Mouse (Mus musculus) ES-E14 (cell line): ENCODE data around the gene Peak1.

ENCODE experiments used
- HCFC1 ChIP-seq: IDR thresholded peaks from 2 replicates; pipeline ENCODE4 v1.6.1; 2012; ENCODE audit warnings: low read length, inconsistent platforms, borderline replicate concordance; ENCODE audit not compliant: insufficient read depth
- MAFK ChIP-seq: IDR thresholded peaks from 2 replicates; pipeline ENCODE4 v1.6.1; 2014; ENCODE audit warnings: mild to moderate bottlenecking, low read depth, low read length, inconsistent platforms; ENCODE audit not compliant: insufficient read depth
- ZC3H11A ChIP-seq: IDR thresholded peaks from 2 replicates; pipeline ENCODE4 v1.6.1; 2012; ENCODE audit warnings: low read depth, mild to moderate bottlenecking, inconsistent platforms, low read length, borderline replicate concordance

GRCm38 (mm10) chr9:56368814-56369213, 49.1 kb downstream of the Peak1 start:
- no peak for TF ChIP-seq HCFC1
- no peak for TF ChIP-seq MAFK
- TF ChIP-seq ZC3H11A = no peak
